Mouse (Mus musculus) left cerebral cortex, postnatal 25 days (tissue): ENCODE data around the gene Plxdc1. TPM values are rescaled to one million over a fixed set of nuclear protein-coding genes. Genes with fewer than 3 reads are reported as not detected.
A peak's percentile ranks its signal among the peaks of the same experiment; 100 is the strongest.

Experiments used
- DNase-seq, 2 experiments: peaks; one replicate each; pipeline ENCODE4 v3.0.0; 2022; ENCODE audit warnings: low spot score in 2 of 2, mixed read lengths in 1 of 2
- intact Hi-C: fragments of 180-260 bp; cut with DNase I; formaldehyde crosslinking; loops from one replicate; pipeline ENCODE4 v1.15.1; 2025
- total RNA-seq, 2 experiments: library from RNA; stranded (reverse); gene quantifications; 2 replicates each; pipeline ENCODE4 v1.2.3; 2021

Gene Plxdc1
- total RNA-seq, 2 experiments from 2014 or later = 22.0 to 22.4 TPM

DNA sequence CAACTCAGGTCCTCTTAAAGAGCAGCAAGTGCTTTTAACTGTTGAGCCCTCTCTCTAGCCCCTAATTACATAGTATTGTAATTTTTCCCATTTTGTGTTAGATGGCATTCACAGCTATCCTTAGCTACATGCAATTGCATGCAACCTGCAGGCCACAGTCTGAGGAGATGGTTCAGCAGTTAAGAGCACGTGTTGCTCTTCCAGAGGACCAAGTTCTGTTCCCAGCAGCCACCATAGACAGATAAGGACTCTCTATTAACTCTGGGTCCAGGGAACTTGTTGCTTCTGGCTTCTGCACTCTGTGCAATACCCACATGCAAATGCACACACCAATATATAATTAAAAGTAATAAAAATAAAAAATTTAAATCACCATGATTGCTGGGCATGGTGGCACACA, 10.4 kb upstream of the Plxdc1 start:
- intact Hi-C loops = no loop called here
- no peak for DNase-seq

DNA sequence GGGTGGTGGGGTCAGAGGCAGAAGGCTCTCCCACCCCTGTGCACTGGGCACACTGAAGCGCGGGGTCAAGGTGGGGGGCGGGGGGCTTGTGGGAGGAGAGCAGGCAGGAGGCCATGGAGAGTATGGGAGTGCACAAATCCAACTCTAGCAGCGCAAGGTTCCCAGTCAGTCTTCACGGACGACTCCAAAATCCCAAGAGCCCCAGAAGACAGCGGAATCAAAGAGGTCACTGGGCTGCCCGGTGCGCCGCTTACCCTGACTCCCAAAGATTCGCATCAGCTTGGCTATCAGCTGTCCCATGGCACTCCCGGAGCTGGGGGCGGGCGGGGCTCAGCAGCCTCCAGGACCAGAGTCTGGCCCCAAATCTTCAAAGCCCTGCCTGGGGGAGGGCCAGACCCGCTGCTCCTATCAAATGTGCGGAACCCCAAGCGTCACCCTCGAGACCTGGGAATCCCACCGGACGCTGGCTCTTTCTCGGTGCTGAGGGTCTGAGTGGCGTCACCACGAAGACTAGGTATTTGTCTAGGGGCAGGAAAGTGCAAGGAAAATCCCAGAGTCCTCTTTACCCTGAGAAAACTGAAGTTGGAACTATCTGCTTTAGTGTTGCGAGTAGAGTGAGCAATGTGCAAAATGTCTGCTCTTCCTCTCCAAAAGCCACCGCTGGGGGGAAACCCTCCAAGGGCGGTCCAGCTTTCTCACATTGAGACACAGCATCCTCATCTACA, 9.5 kb upstream of the Plxdc1 start, which contains the start of gene Arl5c:
Arl5c (minus strand) TSS at position 618 of the 725 bp plus-strand sequence.
- intact Hi-C loops = no loop called here
- no peak for DNase-seq

DNA sequence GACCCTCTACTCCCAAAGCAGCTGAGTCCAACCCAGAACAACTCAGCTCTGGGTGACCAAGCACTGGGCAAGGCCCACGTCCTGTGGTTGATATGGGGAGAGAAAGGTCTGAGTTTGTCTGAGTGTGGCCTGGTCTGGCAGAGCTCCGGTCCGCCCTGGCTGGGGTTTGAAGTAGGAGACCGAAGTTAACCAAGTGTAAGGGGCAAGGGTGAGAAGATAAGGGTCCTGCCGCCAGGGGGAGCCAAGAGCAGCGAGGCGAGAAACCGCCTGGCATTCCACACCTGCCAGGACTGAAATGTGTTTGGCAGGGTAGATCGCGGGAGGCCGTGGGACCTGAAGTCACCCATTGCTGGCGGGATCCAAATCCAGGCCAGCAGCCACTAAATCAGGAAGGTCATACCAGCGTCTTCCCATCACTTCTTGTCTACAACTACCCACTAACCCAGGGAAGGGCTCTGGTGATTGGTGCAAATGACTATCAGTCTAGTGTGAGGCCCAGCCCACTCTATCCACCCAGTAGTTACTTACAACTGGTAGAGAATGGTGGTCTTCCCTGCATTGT, 8.4 kb upstream of the Plxdc1 start:
- peak; percentile 61 to 66 for DNase-seq
- intact Hi-C loops = no loop called here

DNA sequence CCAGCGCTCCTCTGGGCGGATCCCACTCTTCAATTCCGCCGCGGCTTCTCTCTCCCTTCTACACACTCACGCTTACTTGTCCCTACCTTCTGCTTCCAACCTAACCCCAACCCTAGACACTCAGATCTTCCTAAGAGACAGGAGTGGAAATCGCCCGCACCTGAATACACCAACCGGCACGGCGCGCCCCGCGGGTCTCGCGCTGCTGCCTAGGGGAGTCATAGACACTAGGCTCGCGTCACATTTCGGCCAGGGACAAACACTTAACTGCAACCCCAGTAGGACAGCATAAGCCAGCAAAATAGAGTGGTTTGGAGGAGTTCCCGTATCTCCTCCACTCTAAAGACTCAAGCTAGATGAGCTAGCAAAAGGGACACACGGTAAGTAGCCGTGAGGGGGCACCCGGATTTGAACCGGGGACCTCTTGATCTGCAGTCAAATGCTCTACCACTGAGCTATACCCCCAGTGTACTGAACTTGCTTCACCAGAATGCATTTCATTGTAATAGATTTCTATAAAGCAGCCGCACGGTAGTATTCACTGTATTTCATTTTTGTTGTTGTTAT, 2.4 kb upstream of the Plxdc1 start:
- peak; percentile 87 to 95 for DNase-seq
- intact Hi-C loops = loop anchor here (2.0 kb wide), 1 partner anchor 190 kb away; the partner anchor contains the start of gene Lasp1

DNA sequence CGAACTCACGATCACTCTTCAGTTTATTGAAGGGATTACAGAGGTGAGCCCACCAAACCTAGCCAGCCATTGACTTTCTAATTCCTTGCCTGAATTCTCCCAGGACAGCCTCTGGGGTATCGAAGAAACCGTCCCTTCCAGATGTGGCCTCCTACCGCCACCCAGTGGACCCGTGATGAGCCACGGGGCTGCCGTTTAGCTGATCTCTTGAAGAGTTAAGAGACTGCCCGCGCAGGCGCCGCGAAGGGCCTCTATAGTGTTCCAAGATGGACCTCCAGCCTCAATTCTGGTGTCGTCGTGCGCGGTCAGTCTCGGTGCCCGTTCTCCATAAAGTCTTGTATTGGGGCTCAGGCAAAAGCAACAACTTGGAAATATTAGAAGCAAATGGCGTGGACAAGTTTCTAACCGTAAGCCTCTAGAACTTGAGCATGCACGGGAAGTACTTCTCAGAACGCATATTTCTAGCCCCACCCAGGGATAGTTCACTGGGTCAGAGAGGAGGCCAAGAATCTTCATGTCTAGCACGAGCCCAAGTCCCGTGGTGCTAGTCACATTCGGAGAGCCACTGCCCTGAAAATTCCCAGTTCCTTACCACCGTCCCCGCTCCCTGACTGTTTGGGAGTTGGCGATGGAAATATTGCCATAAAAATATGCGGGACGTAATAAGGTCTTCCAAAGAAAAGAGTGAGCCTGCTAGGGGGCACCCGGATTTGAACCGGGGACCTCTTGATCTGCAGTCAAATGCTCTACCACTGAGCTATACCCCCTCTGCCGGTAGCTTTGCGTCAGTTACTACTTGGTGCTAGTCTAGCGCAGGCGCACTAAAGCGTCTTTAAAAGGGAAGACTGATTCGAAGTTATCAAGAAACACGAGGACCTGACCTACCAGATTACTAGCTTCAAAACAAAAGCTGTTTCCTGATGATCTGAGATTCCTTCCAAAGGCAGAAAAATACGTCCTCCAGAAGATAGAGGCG, 1.6 kb upstream of the Plxdc1 start:
- intact Hi-C loops = loop anchor here (1.0 to 2.0 kb wide), 3 partner anchors 52 to 189 kb away; partner anchors contain the start of gene Lasp1
- DNase-seq = peak; percentile 95 to 98

DNA sequence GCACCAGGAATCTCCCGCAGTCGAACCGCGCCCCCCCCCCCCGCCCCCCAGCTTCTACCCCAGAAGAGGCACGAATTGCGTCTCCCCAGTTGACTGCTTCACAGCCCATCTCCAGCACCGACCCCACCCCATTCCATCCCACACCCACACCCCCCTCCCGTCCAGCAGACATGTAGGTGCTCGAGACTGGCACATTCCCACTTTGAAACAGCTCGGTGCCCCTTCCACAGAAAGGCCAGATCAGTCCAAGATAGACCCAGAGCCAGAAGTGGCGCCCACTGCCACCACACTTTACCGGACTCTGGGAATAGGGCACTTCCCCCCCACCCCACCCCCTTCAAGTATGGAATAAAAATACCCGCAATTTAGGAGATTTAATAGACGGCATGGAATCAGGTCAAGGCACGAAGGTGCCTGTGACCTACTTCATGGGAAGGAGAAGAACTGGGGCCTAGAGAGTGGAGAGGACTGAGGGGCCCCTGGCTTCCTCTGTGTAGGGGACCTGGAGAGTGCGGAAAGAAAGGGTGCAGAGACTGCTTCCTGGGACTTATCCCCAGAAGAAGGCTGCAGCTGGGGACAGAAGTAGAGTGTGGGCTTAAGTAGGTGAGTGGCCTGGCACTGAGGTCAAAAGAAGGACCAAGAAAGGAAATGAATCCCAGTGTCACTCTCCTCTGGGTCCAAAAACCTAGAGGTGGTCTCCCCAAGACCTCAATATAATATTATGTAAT, 658 bp upstream of the Plxdc1 start:
- DNase-seq = no peak
- intact Hi-C loops = loop anchor here (1.0 kb wide), 2 partner anchors 51 to 88 kb away; no protein-coding TSS in a partner anchor

DNA sequence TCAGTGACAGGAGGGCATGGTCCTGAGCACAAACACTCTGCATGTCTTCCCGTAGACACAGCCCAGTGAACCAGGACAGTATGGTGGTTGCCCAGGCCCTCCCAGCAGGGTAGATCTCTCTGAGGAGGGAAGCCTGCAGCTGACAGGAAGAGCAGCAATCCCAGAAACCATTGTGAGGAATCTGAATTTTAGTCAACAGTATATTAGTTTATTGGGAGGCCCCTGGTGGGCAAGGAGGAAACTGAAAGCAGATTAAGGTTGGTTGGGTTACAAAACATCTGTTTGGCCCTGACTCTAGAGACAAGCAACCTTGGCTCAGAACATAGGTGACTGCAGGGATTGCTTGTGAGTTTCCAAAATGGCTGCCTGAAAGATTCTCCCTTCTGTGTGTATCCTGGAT, 2.3 kb downstream of the Plxdc1 start:
- intact Hi-C loops = no loop called here
- DNase-seq = no peak

DNA sequence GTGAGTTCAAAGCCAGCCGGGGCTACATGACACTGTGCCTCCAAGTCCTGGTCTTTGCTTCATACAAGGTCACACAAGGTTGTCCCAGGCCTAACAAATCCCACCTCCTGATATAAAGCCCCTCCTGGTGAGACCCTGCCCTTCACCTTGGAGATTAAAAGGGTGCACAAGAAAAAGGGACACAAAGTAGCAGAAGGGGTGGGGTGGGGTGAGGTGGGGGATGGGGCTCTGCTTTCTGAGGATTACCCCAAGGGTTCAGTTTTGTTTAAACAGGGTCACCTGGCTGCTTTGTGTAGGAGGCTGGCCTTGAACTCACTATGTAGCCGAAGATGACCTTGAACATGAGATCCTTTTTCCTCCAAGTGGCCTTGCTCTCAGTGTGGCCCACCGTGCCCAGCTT, 2.7 kb downstream of the Plxdc1 start:
- DNase-seq = no peak
- intact Hi-C loops = no loop called here

DNA sequence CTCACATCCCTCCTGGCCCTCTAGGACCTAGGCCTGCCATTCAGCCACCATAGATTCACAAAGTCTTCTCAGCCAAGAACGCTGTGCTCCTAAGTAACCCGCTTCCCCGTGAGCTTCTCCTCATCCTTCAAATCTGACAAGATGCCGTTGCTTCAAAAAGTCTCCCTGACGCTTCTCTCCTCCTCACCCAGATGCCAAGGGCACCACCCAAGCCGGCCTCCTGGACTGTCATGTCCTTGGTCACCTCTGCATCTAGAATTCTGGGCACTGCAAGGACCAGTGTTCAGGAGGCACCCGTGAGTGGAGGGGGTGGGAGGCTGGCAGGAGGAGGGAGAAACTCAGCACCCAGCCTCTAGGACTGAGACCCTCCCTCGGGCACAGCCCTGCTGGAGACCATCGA, 3.5 kb downstream of the Plxdc1 start:
- intact Hi-C loops = no loop called here
- DNase-seq = no peak

DNA sequence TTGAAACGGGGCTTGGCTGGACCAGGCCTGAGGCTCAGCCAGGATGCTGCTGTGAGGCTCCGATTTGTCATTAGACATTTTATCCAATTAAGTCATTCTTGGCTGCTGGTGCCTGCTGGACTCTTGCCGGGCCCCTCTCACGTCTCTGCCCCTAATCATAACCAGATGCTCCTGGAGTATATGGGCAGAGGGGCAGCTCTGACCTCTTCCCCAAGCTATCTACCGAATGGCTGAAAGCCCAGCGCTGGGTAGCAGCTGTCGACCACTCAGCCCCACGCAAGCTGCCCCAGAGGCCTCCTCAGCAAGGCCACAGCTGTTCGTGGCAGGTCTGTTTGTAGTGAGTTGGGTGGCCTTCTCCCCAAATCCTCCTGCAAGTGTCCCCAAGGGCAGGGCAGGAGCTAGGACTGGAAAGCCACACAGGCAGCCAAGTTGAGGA, 5.7 kb downstream of the Plxdc1 start:
- intact Hi-C loops = no loop called here
- DNase-seq = no peak

DNA sequence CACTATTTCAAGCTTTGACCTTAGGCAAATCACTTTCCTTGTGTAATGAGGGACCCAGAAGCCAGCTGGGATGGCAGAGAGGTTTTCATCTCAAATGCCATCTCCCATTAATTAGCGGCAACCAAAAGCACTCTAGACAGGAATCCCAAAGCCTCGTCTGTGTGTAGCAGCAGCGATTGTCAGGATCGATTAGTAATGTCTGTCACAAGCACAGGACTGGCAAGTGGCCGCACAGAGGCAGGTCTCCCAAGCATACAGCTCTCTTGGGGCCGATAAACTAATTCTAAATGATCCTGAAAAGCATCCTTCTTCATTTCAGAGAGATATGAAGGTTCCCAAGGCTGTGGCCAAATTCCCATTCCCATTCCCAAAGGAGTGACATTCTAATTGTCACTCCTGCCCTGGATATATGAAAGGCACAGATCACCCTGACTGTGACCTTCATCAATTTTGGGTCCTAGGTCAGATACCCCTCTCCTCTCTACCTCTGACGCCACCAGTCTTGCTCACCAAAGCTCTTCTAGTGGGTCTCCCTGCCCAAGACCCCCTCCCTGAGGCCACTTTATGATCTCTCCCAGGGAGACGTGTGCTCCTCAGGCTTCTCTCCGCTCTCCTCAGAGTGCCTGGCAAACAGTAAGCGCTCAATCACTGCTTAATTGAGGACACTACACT, 6.3 kb downstream of the Plxdc1 start:
- intact Hi-C loops = no loop called here
- no peak for DNase-seq

DNA sequence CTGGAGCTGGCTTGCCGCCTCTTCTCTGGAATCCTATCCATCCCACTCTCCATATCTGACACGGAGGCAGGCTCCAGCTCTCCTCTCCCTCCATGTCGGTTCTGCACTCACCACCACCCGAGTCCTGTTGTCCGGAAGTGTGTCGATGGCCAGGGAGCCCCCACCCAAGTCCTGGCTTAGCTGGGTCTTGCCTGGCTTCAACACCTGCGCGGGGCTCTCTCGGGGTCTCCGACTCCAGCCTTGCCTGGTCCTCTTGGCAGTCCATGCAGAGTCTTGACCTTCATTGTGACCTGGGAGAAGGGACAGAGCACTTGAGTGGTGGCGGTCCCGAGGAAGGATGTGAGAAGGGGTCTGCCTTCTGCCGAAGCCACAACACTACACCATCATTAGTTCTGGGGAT, 7.9 kb downstream of the Plxdc1 start:
- intact Hi-C loops = no loop called here
- no peak for DNase-seq

DNA sequence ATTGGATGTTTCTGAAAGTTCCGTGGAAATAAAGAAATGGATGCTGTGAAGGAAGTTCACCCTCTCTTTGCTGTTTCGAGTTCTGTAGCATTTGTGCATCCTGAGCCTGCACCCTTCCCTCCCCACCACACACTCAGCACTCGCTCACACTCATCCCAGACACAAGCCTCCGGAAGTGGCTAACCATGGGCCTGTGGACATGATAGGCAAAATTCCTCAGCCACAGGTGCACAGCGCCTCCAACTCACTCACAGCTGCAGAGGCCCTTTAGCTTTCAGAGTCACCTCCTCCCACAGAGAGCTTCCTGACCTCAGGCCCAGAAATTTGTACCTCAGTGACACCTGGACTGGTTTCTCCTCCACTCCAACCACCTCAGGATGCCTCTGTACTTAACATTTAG, 8.4 kb downstream of the Plxdc1 start:
- intact Hi-C loops = no loop called here
- no peak for DNase-seq

DNA sequence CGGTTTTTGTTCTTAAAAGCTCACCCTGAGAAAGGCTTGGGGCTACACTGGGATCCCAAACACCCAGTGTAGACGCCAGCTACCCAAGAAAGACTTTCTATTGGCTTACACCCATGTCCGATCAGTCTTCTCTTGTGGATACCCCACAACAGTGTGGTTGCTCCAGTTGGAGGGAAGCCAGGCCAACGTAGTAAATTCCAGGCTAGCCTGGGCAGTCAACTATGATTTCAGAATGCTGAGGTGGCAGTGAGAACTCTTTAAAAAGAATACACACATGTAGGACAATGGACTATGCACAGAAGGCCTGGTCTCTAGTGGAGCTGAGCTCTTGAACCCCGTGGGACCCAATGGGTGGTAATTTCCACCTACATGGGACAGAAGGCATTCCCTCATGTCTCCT, 11.5 kb downstream of the Plxdc1 start:
- no peak for DNase-seq
- intact Hi-C loops = no loop called here

DNA sequence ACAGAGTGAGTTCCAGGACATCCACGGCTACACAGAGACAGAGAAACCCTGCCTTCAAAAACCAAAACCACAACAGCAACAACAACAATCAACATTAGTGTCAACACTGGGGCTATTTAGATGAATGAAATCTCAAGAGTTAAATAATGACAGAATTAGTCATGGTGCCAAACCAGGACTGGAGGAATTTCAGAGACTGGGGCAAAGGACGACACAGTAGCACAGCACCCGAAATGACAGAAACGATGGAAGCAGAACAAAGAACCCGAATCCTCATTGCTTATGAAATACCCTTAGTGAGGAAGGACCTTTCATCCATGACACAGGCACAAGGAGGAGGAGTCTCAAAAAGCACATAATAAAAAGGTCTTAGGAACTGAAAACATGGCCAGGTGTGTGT, 12.1 kb downstream of the Plxdc1 start:
- intact Hi-C loops = no loop called here
- DNase-seq = no peak

DNA sequence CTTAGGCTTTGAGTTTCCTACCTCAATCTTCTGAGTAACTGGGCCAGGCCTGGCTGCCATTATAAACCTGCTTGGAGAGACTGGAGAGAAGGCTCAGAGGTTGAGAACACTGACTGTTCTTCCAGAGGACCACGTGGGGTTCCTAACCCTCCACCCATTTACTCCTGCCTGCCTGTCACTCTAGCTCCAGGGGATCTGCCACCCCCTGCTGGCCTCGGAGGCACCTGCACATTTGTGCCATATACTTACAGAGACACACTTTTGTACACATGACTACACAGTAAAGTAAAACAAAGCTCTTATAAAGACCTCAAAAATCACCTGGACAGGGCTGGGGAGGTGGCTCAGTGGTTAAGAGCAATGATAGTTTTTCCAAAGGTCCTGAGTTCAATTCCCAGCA, 13.8 kb downstream of the Plxdc1 start:
- intact Hi-C loops = no loop called here

DNA sequence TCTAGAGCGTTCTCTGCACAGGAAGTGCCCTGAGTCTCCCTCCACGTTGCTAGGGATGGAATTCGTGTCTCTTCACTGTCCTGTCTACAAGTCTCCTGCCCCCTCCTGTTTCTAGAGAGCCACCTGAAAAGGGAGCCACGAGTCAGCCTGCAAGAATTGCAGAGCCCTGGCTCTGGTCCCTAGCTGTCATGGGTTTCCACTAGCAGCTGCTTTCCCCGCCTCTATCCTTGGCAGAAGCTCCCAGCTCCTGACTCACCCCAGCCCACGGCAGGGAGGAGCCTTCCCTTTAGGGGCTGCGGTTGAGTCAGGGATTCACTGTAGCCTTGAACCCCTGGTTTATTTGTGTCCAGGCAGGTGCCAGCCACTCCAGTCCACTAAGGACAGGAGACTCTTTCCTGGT, 15.0 kb downstream of the Plxdc1 start:
- intact Hi-C loops = no loop called here
- DNase-seq = peak; percentile 84 to 97

More for the DNA sequence above, 13.8 kb downstream of the Plxdc1 start:
- DNase-seq = no peak

DNA sequence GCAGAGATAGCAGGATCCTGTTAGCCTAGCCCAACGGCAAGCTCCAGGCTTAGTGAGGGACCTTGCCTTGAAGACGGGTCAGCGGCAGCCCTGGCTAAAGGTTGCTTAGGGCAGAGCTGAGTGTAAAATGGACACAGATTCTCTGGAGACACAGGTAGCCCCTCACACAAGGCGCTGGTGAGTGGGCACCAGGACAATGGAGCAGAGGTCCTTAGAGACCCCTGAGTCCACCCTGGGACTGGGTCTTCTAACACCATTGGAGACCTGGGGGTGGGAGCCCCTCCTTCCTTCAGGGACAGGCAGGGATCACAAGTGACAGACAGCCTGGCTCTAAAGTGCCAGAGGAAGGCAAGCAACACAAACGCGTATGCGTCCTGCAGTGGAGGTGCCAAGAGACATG, 15.5 kb downstream of the Plxdc1 start:
- intact Hi-C loops = no loop called here
- no peak for DNase-seq

DNA sequence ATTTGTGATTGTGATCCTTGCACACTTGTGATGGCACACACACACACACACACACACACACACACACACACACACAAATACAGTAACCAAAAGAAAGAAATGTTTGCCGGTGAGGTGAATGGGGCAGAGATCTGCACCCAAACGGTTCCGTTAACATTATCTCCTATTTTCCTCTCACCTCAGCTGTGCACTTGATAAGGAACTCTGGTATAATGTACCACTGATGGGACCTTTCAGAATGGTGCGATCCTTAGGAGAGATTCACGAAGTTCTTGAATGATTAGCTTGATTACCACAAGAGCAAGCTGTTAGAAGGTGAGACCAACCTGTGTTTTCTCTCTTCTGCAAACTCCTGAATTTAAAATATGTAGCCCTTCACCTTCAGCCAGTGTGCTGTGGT, 17.9 kb downstream of the Plxdc1 start:
- intact Hi-C loops = no loop called here
- no peak for DNase-seq
